Mouse (Mus musculus) neural tube, embryonic 11.5 days (tissue): ENCODE results near the gene Scamp5. TPM values are rescaled to one million over a fixed set of nuclear protein-coding genes. Genes with fewer than 3 reads are reported as not detected.

Source experiments
- ATAC-seq: fragments of 200-750 bp; cut with Nextera tagmentation; 2 replicates; pipeline ENCODE4 v1.8.0; 2017; ENCODE audit warnings: moderate number of reproducible peaks, mild to moderate bottlenecking, moderate TSS enrichment, moderate library complexity; ENCODE audit not compliant: insufficient read depth, low FRiP score, low TSS enrichment
- DNase-seq: peaks from one replicate; pipeline ENCODE4 v3.0.0-alpha.2; 2015; ENCODE audit warnings: low spot score
- H3K27ac ChIP-seq: fragments of 300-500 bp; sonication (generic); 2 replicates; pipeline ENCODE4 v1.5.1; 2014; ENCODE audit warnings: low read depth, mild to moderate bottlenecking, low read length
- H3K27me3 ChIP-seq: fragments of 300-500 bp; sonication (generic); 2 replicates; pipeline ENCODE4 v1.6.1; 2014; ENCODE audit warnings: mild to moderate bottlenecking, low read length, mixed read lengths; ENCODE audit not compliant: control insufficient read depth, insufficient read depth
- H3K36me3 ChIP-seq: fragments of 300-500 bp; sonication (generic); 2 replicates; pipeline ENCODE4 v1.6.1; 2014; ENCODE audit warnings: mild to moderate bottlenecking, low read length, moderate library complexity, mixed read lengths; ENCODE audit not compliant: control insufficient read depth, insufficient read depth
- H3K4me1 ChIP-seq: fragments of 300-500 bp; sonication (generic); 2 replicates; pipeline ENCODE4 v1.6.1; 2014; ENCODE audit warnings: low read length, mixed read lengths; ENCODE audit not compliant: control insufficient read depth, insufficient read depth
- H3K4me2 ChIP-seq: fragments of 300-500 bp; sonication (generic); 2 replicates; pipeline ENCODE4 v1.6.1; 2014; ENCODE audit warnings: low read depth, mild to moderate bottlenecking, moderate library complexity
- H3K4me3 ChIP-seq: fragments of 300-500 bp; sonication (generic); 2 replicates; pipeline ENCODE4 v1.5.1; 2014; ENCODE audit warnings: low read depth, low read length
- H3K9ac ChIP-seq: fragments of 300-500 bp; sonication (generic); 2 replicates; pipeline ENCODE4 v1.6.1; 2014; ENCODE audit warnings: mild to moderate bottlenecking, low read length
- H3K9me3 ChIP-seq: fragments of 300-500 bp; sonication (generic); 2 replicates; pipeline ENCODE4 v1.6.1; 2016; ENCODE audit warnings: low read length; ENCODE audit not compliant: control insufficient read depth
- WGBS: fragments of 180-500 bp; shearing (Covaris S2); extraction: QIAGEN DNeasy Blood & Tissue Kit; methylation state at CpG from one replicate; pipeline ENCODE4 v1.1.7; 2014; 5-methylcytosine and 5-hydroxymethylcytosine counted together
- polyA plus RNA-seq: library from polyadenylated mRNA; unstranded; fragments of >200 nt; fragmentation: Nextera tagmentation; extraction: Ambion mirVana; gene quantifications from 2 replicates; pipeline ENCODE4 v1.2.1, GENCODE M21; 2014

Gene Scamp5
- polyA plus RNA-seq, 1 experiment from 2014 or later = 13.2 TPM

- Histone ChIP-seq H3K27me3 (no peaks in the 10 kb centered on the region), H3K4me3 (peak within 1 kb of the TSS; percentile 38), H3K27ac (no peak within 1 kb of the TSS), H3K4me1 (no peaks in the 10 kb centered on the region), H3K9me3 (no peaks in the 10 kb centered on the region), H3K36me3 (no peaks in the 10 kb centered on the region), H3K4me2 (peak within 1 kb of the TSS; percentile 53), H3K9ac (peak within 1 kb of the TSS; percentile 62)
- WGBS = 3% methylated on average over 32 of the region's 32 CpGs
- DNase-seq (peak; percentile 92), ATAC-seq (peak; percentile 95)
These were observed 28.2 kb downstream of the Scamp5 start, which contains the start of gene Ppcdc for GRCm38 (mm10) chr9:57439522-57440295. Gene Ppcdc, minus strand, starts transcription at chr9:57440124.

- DNase-seq (no peak), ATAC-seq (no peak)
- H3K9me3 ChIP-seq = no peaks in the 10 kb centered on the region
- H3K36me3 ChIP-seq = no peaks in the 10 kb centered on the region
- no peak overlapping the region for H3K9ac ChIP-seq
- no peak overlapping the region for H3K27ac ChIP-seq
- H3K4me1 ChIP-seq = no peaks in the 10 kb centered on the region
- WGBS = 63% methylated on average over 7 of the region's 7 CpGs
- no peaks in the 10 kb centered on the region for H3K27me3 ChIP-seq
- H3K4me2 ChIP-seq = peak overlapping the region; percentile 53
- H3K4me3 ChIP-seq = no peak overlapping the region
These were observed 28.8 kb downstream of the Scamp5 start for GRCm38 (mm10) chr9:57439083-57439482.

- no peak overlapping the region for H3K27ac ChIP-seq
- H3K27me3 ChIP-seq = no peaks in the 10 kb centered on the region
- H3K9me3 ChIP-seq = no peaks in the 10 kb centered on the region
- ATAC-seq = no peak
- no peak overlapping the region for H3K4me3 ChIP-seq
- WGBS = 89% methylated on average over 10 of the region's 10 CpGs
- no peaks in the 10 kb centered on the region for H3K36me3 ChIP-seq
- H3K4me1 ChIP-seq = no peaks in the 10 kb centered on the region
- no peak for DNase-seq
- H3K4me2 ChIP-seq = no peak overlapping the region
- no peak overlapping the region for H3K9ac ChIP-seq
These were observed 29.8 kb downstream of the Scamp5 start for GRCm38 (mm10) chr9:57437896-57438614.

- no peak for DNase-seq
- Histone ChIP-seq H3K27me3 (no peaks in the 10 kb centered on the region), H3K36me3 (no peaks in the 10 kb centered on the region), H3K4me3 (no peak overlapping the region), H3K9me3 (no peaks in the 10 kb centered on the region), H3K4me1 (no peaks in the 10 kb centered on the region), H3K9ac (no peak overlapping the region), H3K27ac (no peak overlapping the region), H3K4me2 (no peak overlapping the region)
- 86% methylated on average over 5 of the region's 5 CpGs for WGBS
- no peak for ATAC-seq
These were observed 31.7 kb downstream of the Scamp5 start for GRCm38 (mm10) chr9:57436166-57436565.

GRCm38 (mm10) chr9:57434405-57435165 lies 33.3 kb downstream of the Scamp5 start:
- no peak overlapping the region for H3K9ac ChIP-seq
- WGBS = 88% methylated on average over 11 of the region's 11 CpGs
- no peaks in the 10 kb centered on the region for H3K9me3 ChIP-seq
- H3K4me3 ChIP-seq = no peak overlapping the region
- no peak for ATAC-seq
- H3K27ac ChIP-seq = no peak overlapping the region
- H3K36me3 ChIP-seq = no peaks in the 10 kb centered on the region
- no peak for DNase-seq
- no peaks in the 10 kb centered on the region for H3K4me1 ChIP-seq
- H3K4me2 ChIP-seq = no peak overlapping the region
- no peaks in the 10 kb centered on the region for H3K27me3 ChIP-seq

GRCm38 (mm10) chr9:57433097-57434032 lies 34.5 kb downstream of the Scamp5 start:
- DNase-seq (peak; percentile 81), ATAC-seq (no peak)
- WGBS = 25% methylated on average over 11 of the region's 11 CpGs
- H3K27ac ChIP-seq = 0 out of 2 replicates have a peak overlapping the region, but pooled peaks have one; percentile 4
- no peak overlapping the region for H3K4me2 ChIP-seq
- H3K4me3 ChIP-seq = no peak overlapping the region
- H3K27me3 ChIP-seq = no peaks in the 10 kb centered on the region
- no peaks in the 10 kb centered on the region for H3K9me3 ChIP-seq
- no peaks in the 10 kb centered on the region for H3K4me1 ChIP-seq
- peak overlapping the region; percentile 11; the same call in 1 of the 2 replicates for H3K9ac ChIP-seq
- H3K36me3 ChIP-seq = no peaks in the 10 kb centered on the region

- no peak for DNase-seq
- Histone ChIP-seq H3K27ac (no peak overlapping the region), H3K36me3 (no peaks in the 10 kb centered on the region), H3K4me1 (no peaks in the 10 kb centered on the region), H3K9ac (no peak overlapping the region), H3K4me3 (no peak overlapping the region), H3K4me2 (no peak overlapping the region), H3K27me3 (no peaks in the 10 kb centered on the region), H3K9me3 (no peaks in the 10 kb centered on the region)
- WGBS = 79% methylated on average over 3 of the region's 3 CpGs
- ATAC-seq = no peak
These were observed 35.4 kb downstream of the Scamp5 start for GRCm38 (mm10) chr9:57432480-57432879.

- 38% methylated on average over 9 of the region's 9 CpGs for WGBS
- Histone ChIP-seq H3K9me3 (no peaks in the 10 kb centered on the region), H3K36me3 (no peaks in the 10 kb centered on the region), H3K4me3 (no peak overlapping the region), H3K4me2 (no peak overlapping the region), H3K4me1 (no peaks in the 10 kb centered on the region), H3K9ac (no peak overlapping the region), H3K27me3 (no peaks in the 10 kb centered on the region), H3K27ac (no peak overlapping the region)
- ATAC-seq (no peak), DNase-seq (no peak)
These were observed 36.7 kb downstream of the Scamp5 start for GRCm38 (mm10) chr9:57431202-57431601.
